Mouse (Mus musculus) left cerebral cortex, adult 9 months (tissue): ENCODE measurements around the gene Tnfaip2.

Source experiments
- DNase-seq, 2 experiments: peaks; one replicate each; pipeline ENCODE4 v3.0.0; 2022; ENCODE audit warnings: low spot score in 2 of 2

Gene Tnfaip2

DNA sequence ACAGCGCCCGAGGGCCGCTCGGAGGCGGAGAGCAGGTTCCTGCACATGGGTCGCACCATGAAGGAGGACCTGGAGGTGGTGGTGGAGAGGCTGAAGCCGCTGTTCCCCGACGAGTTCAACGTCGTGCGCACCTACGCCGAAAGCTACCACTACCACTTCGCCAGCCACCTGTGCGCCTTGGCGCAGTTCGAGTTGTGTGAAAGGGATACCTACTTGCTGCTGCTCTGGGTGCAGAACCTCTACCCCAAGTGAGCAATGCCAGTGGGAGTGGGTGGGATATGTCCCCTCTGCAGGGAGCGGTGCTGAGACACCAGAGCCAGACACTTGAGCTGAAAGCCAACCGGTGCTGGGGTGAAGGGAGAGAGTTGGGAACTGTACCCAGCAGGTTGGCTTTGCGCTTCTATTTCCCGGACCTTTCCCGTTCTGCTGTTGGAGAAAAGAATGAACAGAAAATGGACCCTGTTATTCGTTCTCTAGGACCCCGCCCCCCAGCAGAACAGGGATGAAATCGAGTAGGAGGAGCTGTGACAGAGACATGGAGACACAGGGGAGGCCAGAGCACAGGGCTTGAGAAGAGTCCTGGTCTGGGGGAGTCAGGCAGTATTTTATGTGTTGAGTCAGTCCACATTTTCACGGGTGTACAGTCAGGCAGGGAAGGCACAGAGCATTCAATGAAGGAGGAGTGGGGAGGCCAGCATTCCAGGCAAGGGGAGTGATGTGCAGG lies 3.8 kb downstream of the Tnfaip2 start:
- no peak for DNase-seq

DNA sequence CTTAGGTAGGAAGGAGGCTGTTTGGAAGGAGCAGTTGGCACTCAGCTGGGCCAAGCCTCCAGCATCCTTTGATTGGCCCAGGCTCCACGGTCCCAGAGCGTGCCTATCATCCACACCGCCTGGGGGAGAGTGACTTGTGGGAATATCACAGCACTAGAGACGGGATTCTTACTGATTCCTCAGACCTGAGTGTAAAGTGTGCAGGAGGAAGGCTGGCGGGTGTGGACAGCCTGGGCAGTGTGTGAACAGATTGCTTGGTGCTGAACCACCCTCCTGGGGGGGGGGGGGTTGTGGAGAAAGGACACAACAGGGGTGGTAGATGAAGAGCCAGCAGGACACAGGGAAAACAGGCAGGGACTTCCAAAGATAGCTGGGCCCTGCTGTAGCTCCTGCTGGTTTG lies 4.5 kb downstream of the Tnfaip2 start:
- no peak for DNase-seq

DNA sequence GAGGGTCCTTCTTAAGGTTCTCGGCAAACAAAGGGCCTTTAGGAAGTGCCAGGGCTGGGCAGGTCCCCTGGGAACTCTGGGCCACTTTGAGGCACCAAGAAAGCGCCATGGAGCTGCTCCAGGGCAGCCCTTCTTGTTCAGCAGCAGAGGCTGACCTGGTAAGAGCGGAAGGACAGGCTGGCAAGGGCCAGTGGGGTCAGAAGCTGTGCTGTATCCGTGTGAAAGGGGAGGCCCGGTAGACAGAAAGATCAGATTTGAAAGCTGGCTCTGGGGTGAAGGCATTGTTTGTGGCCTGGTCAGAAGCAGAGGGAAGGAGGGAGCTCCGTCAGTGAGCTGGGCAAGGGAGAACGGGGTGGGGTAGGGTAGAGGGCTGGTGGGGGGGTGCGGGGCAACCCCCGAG lies 5.1 kb downstream of the Tnfaip2 start:
- no peak for DNase-seq

DNA sequence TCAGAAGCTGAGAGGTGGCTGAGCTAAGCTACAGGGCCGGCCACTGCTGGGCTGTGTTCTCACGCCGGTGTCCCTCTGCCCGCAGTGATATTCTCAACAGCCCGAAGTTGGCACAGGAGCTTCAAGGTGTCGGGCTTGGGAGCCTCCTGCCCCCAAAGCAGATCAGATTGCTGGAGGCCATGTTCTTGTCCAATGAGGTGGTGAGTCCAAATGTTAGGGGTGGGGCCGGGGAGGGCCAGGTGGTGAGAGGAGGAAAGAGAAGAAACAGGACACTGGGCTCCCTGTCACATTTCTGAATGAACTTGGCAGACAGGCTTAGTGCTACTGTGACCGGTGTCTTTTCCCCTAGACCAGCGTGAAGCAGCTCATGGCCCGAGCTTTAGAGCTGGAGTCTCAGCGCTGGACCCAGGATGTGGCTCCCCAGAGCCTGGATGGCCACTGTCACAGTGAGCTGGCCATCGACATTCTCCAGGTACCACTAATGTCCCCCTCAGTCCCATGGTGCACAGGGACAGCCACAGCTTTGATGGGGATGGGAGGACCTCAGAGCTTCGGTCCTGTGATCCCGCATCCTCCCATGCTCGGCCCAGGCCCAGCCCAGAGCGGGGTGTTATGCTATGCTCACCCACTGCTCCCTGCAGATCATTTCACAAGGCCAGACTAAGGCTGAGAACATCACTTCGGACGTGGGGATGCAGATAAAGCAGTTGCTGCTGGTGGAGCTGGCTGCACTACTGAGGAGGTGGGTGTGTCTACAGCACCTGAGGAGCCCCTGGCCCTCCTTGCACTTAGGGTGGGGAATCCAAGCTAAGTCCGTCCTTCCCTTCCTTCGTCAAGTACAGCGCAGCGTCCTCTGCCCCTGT lies 5.9 kb downstream of the Tnfaip2 start:
- DNase-seq, result no peak

DNA sequence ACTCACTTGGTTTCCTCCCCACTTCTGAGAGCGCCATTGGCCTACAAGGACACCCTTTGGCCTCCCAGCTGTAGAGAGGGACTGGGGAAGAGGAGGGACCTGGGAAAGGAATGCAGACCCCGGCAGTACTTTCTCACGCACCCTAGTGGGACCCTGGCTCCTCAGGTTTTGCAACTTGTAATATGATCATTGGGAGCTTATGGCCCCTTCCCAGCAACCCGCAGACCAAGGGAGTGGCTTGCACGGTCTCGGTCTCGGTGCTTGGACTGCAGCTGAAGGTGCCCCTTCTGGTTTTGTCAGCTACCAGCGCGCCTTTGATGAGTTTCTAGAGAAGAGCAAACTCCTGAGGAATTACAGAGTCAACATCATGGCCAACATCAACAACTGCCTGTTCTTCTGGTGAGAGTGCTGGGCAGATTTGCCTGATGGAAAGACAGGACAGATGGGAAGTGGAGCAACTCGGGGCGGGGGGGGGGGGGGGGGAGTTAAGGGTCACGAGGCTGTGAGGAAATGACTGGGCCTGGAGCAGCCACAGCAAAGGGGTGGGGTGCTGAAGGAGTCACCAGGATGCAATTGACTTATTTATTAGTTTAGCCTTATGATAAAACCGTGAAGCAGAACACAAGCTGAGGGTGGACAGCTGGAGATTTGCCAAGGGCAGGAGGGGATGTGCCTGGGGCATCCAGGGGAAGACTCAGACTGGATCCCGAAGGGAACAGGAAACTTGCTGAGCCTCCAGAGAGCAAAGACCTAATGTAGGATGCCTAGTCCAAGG lies 6.8 kb downstream of the Tnfaip2 start:
- no peak for DNase-seq

DNA sequence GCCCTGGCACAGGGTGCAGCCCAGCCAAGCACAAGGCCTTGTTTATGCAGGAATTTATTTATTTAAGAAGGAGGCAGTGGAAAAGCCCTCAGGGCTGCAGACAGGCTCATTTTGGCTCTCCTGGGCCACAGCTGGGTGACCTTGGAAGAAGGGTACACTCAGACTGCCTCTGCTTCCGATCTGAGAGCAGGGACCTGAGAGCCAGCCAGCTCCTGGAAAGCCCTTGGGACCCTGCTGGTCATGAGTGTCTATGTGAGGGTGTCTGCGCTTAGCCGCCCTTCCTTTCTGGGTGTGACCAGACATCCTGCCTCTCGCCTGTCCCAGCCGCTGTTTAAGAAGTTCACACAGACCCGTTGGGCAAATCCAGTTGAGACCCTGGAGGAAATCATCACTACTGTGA lies 8.1 kb downstream of the Tnfaip2 start:
- DNase-seq, result no peak

DNA sequence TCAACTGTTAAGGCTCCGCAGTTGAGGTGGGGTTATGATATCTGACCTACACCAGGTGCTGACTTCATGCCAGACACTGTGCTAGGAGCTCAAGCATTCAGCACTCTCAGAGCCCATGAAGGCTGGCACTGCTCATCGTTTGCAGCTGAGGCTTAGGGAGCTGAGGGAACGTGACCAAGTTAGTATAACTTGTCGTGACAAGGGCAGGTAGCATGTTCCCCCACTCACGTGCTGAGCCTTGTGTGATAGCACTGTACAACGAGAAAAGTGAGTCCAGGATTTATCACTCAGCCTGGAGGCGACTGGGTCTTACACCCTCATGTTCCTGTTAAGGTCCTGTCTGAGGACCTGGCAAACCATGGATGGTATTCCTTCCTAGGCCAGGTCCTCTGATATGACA lies 9.3 kb downstream of the Tnfaip2 start:
- no peak for DNase-seq

DNA sequence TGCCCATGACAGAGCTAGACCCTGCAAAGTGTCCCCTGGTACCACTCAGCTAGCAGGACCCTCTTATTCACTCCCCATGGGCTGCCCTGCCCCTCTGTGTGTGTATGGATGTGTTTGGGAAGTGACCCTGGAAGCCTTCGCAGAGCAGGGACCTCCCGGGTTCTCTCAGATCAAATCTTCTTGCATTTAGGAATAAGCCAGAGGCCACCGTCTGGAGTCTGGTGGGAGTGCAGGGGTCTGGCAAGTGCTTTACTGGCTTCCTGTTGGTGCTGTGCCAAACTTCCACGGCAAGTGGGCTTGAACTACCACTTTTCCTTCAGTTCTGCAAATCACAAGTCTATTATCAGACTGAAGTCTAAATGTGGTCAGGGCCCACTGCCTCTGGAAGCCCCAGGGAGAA lies 11.8 kb downstream of the Tnfaip2 start:
- DNase-seq, result no peak

DNA sequence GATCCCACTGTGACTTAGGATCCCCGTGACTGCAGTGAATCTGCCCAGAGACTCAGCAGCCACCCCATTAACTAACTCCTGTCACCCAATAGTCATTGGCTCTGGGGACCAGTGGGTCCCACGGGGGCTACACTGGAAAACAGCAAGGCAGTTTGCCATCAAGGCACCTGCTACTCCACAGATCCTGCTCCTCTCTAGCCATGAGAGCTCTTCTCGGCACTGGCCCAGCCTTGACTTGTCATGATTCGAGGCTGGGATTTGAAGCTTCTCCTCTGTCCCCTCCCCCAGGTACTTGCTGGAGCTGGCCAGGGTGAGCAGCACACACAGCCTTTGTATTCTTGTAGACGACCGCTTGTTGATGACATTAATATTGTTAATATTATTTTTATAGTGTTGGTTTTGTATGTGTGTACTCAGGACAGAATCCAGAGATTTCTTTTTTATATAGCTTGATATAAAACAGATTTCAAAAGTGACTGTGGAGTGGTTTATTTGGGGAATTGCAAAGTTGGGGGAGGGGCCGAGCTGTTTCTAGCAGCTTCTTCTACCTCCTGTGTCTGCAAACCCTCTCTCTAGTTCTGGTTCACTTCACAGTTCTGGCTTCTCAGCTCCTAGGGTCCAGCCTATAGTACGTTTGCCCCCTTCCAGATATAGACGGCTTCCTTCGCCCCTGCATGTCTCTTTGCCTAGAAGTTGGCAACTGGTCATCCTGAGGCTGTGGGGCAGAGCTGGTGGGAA lies 12.4 kb downstream of the Tnfaip2 start:
- no peak for DNase-seq

DNA sequence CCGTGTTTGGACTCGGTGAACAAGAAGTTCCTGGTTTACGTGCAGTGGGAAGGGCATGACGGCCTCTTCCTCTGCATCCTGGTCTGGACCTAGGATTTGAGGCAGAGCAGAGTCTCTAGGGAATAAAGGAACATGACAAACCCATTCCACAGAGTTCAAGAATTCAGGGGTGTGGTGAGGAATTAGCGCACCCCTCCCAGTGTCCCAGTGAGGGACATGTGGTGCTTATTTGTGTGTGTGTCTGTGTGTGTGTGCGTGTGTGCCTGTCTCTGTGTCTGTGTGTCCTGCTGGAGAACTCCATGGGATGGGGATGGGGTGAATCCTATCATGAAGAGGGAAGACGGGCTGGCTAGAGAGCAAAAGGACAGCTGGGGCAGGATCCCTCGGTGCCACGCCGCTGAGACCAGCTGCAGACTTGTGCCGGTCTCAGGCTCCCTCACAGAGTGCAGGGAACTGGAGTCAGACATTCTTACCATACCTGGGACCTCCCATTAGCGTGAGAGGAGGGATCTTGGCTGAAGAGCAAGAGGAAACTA lies 13.1 kb downstream of the Tnfaip2 start:
- DNase-seq, result no peak

DNA sequence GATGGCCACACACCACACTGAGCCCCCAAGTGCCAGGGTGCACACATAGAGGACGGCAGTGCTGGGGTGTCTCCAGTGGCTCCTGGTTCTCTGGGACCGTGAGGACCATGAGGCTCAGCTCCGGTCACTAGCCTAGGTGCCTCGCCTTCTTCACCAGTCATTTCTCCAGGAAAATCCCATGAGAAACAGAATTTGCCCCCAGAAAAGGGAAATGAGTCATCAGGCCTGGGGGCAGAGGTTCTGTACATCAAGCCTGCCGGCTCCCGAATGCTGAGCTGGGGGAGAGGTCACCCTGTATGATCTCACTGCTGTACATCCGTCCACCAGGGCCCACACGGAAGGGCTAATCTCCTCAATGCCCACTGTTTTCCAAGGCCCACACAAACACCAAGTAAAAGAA lies 13.6 kb downstream of the Tnfaip2 start:
- no peak for DNase-seq

DNA sequence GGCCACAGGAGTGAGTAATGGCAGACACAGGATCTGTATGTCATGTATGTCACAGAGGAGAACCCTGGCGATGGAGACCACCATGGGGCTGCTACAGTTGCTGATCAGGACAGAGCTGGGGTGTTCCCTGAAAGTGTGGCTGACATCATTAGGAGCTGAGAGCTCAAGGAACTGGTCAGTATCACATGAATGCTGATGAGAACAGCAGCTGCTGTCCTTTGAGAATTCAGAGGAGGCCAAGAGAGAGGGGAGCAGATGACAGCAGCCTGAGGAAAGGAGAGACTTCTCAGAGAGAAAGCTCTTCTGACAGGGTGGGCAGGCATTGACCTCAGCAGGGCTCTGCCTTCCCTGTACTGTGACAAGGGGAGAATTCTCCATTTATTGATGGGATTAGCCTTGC lies 15.5 kb downstream of the Tnfaip2 start:
- DNase-seq, result no peak

DNA sequence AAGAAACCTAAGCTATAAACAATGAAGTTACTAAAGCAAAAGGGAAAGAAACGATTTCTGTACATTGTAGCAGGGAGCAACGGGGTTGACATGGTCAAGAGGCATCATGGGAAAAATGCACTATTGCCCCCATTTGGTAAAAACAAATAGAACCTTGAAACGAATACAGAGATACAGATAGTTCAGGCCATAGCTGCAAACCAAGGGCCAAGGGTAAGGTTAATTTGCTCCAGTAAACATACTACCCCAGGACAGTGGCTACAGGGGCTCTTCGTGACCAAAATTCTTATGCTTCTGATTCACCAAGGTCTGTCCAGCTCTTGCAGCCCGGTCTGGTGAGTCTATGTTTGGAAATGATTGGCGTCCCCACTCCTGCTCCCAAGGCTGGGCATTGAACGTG lies 21.3 kb downstream of the Tnfaip2 start:
- no peak for DNase-seq

DNA sequence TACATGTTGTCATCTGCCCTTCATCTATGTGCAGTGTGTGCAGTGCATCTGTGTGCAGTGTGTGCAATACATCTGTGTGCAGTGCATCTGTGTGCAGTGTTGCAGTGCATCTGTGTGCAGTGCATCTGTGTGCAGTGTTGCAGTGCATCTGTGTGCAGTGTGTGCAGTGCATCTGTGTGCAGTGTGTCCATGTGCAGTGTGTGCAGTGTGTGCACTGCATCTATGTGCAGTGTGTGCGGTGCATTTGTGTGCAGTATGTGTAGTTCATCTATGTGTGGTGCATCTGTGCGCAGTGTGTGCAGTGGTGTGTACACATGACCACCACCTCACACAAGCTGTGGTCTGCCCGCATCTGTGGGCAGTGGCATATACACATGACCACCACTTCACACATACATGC lies 24.1 kb downstream of the Tnfaip2 start:
- no peak for DNase-seq

DNA sequence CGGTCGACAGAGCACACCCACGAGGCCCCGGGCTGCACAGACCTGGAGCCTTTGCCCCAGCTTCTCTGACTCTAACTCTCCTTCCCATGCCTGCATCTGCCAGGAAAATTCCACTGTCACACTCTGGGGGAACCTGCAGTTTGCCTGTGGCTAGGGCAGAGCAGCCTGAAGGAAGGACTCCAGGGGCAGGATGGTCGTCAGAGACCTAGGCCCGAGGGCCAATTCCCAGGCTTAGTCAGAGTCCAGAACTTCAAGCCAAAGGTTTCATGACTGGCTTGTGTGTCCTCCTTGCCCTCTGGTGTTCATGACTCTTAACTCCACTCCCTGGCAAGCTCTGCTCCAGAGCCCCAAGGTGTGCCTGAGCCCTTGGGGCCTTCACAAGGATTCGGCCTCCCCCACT lies 25.9 kb downstream of the Tnfaip2 start:
- DNase-seq, result no peak

DNA sequence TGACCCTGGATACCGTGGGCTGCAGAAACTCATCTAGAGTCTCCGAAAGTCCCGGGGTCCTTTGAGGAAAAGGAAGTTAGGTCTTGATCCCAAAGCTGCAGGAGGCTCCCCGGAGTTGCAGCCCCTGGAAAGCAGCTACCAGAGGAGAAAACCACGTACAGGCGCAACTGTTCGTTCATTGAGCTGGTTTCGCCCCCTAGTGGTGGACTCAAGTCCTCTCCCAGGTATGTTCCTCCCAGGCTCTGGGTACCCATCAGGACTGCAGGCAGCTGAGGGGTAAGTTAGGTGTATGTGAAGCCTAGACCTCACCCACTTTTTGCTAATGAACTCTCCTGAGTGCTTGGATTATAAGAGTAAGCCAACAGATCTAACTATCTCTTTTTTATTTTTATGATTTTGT lies 27.2 kb downstream of the Tnfaip2 start:
- peak in 1 of 2 experiments; percentile 67 for DNase-seq

DNA sequence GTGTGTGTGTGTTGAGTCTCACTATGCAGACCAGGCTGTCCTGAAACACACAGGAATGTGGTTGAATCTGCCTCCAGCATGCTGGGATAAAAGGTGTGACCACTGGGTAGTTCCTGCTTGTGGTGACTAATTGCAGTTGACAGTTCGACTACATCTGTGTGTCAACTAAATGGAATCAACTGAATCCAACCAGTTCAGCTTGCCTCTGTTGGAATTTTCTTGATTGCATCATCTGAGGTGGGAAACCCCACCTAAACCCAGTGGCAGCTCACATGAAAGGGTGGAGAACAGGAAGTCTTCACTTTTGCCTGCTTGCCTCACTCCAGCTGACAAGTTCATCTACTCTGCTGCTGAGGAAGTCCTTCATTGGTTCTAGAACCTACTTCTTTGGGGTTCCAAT lies 28.9 kb downstream of the Tnfaip2 start:
- no peak for DNase-seq

DNA sequence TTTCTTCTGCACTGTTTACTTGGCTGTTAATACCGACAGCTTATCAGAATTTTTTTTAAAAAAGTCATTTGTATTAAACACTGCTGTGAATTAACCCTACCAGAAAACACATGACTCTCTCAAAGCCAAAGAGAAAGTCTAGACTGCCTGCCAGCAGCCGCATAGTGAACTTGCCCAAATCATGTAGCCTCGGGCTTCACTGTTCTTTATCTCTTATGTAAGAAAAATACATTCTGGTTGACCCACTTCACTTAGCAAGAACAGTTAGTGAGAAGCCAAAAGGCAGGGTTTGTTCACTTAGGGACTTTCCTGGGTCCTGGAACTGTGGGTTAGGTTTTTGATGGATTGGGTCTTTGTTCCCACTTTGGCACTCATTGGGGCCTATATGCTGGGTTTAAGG lies 29.5 kb downstream of the Tnfaip2 start:
- DNase-seq, result no peak

DNA sequence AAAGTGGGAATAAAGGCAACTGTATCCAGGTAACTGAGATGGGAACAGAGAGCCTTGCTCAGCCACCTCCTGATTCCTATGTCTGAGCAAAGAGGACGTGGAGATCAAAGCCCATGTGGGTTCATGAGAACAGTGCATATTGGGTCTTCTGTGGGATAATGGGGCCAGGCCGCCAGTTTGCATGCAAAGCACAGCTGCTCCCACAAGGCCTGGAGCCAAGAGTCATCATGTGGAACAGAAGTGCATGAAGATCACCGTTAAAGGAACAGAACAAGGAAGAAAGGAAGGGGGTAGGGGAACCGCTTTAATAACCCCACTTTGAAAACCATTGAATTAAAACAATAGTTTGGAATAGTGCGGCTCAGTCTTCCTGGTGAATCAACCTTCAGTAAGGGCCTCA lies 30.6 kb downstream of the Tnfaip2 start:
- no peak for DNase-seq

DNA sequence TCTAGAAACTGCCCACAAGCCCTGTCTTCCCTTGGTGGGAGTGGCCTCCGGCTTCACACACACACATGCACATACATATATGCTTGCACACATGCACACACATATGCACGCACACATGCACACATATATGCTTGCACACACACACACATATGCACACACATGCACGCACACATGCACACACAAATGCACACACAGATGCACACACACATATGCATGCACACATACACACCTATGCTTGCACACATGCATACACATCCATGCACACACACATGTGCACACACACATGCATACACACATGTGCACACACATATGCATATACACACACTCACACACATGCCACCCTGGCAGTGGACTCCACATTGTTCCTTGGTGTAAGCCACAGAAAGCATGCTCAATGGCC lies 32.1 kb downstream of the Tnfaip2 start:
- no peak for DNase-seq

DNA sequence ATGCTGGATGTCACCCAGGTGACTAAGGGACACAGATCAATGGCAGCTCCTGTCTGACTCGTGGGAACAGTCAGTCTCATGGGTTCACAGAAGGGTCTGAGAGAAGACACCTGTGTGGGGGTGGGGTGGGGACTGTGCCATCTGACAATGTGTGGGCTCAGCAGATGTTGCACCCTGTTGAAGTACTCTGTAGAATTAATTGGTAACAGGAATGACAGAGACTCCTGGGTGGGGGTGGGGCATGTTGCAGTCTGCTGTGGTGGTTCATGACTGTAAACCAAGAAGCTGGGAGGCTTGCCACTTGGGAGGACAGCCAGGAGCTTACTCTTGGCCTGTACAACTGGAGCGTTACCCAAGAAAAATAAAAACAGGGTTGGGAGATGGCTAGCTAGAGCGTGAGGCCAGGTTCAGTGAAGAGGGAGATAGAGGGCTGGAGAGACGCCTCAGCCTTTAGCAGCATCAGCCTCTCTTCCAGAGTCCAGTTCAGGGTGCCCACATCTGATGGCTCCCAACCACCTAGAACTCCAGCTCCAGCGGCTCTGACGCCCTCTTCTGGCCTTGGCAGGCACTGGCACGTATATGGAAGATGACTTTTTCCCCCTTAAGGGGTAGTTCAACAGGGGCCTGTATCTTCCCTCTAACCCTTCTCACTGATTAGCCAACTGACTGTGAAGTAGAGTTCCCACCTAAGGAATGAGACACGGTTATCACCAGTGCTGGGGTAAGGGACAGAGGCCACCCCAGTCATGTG lies 32.8 kb downstream of the Tnfaip2 start:
- DNase-seq, result peak in 1 of 2 experiments; percentile 21
